Mouse (Mus musculus) right cerebral cortex, postnatal 25 days (tissue): ENCODE data around the gene Lrrc8b.

ENCODE experiments used
- DNase-seq: peaks from one replicate; pipeline ENCODE4 v3.0.0; 2022

Lrrc8b gene

GRCm38 (mm10) chr5:105425587-105425986 is 10.0 kb downstream of the Lrrc8b start:
- DNase-seq, result no peak

DNA sequence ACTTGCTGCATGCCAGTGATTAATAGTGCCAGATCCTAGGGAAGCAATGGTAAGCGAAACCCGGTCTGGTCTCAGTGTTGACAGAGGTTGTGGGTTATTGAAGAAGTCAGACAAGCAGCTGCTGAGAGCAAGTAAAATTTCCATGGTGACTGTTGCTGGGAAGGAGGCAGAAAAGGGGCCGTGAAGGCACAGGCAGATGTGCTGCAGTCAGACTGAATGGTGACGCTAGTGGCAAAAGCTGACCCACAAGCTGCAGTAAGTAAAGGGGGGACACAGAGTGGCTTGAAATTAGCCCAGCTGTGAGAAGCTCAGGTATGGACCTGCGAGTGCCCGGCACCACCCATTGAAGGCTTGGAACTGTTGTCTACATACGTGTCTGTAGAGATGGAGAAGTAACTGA is 11.8 kb downstream of the Lrrc8b start:
- no peak for DNase-seq

DNA sequence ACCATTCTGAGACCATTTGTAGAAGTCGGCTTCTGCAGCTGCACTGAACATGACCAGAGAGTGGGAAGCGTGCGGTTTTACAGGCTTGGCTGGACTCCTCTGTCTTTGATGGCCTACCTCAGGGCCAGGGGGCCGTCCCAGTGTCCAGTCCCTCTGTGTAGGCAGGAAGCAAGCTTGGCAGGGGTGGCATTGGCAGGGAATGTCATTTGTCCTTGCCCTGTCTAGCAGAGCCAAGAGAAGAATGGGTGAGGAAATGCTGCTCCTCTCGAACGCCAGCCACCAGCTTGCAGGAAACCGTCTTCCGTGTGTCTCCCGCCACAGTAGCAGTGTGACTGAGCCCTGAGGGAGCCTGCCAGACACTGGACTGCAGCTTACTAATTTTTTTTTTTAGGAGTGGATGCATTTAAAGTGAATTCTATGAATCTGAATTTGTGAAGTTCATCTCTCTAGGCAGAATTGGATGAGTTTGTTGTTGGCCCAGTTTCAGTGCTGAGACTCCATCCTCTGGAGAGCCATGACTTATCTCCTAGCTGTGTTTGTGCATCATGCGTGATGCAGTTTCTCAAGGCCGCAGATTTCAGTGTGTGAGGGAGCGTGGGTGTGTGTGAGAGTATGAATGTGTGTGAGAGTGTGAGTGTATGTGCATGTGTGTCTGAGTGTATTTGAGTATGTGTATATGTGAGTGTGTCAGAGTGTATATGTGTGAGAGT is 12.8 kb downstream of the Lrrc8b start:
- no peak for DNase-seq

DNA sequence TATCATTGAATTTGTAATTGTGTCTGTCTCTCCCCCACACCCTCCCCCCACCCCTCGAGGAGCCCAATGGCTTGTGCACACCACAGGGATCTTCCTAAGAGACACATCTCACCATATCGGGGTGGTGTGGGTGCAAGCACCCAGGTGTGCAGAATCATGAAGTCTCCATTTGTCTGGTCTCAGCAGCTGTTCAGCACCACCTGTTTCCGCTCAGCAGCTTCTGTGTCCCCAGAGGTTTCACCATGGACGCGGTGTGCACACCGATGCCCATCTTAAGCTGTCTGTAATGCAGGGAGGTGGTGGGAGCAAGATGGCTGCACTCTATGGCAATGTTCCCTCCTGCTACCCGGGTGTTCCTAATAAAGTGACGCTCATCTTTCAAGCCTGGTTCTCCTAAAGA is 14.6 kb downstream of the Lrrc8b start:
- no peak for DNase-seq

GRCm38 (mm10) chr5:105439608-105440007 is 24.0 kb downstream of the Lrrc8b start:
- DNase-seq, result no peak

GRCm38 (mm10) chr5:105440992-105441535 is 25.5 kb downstream of the Lrrc8b start:
- DNase-seq, result no peak

- no peak for DNase-seq
Measured at GRCm38 (mm10) chr5:105442212-105443000, 26.8 kb downstream of the Lrrc8b start.

DNA sequence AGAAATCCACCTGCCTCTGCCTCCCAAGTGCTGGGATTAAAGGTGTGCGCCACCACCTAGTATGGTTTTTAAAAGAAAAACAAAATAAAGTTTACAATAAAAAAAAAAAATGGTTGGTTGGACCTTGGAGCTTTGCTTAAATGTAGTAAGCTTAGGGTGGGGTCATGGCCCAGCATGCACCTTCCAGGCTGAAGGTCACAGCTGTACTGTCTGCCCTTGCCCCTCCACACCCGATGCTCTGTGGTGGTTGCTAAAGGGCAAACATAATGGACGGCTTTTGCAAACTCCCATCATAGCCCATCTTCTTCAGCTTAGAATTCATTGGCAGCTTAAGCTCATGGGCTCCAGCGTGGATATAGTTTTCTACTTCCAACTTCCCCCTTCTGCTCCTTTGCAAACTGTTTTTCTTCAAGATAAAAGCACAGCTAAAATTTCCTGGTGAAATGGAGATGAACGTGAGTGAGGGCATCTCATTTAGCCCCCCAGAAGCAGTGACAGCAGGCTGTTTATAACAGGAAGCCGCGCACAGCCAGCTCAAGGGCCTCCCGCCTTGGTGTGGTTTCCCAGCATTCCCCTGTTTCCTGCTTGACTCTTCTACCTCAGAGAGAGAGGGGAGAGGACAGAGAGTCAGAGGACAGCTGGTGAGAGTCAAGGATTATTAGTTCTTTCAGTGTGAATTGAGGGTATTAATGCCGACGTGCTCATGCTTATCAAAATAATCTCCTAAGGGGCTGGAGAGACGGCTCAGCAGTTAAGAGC is 27.7 kb downstream of the Lrrc8b start:
- DNase-seq, result no peak

DNA sequence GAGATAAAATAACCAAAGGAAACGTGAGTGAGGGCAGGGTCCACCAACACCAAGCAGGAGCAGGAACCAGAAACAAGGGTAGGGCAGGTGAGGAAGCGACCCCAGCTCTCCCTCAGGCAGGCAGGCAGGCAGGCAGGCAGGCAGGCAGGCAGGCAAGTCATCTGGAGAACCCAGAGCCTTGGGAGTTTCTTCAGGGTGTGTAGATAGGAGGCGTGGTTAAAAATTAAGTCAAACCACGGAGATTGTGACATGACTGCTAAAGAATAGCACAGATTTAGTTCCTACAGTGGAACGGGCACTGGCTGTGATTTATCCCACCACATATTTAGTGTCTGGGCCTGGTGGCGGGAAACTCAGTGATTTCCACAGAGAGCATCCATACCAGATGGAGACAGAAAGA is 30.1 kb downstream of the Lrrc8b start:
- DNase-seq, result no peak

DNA sequence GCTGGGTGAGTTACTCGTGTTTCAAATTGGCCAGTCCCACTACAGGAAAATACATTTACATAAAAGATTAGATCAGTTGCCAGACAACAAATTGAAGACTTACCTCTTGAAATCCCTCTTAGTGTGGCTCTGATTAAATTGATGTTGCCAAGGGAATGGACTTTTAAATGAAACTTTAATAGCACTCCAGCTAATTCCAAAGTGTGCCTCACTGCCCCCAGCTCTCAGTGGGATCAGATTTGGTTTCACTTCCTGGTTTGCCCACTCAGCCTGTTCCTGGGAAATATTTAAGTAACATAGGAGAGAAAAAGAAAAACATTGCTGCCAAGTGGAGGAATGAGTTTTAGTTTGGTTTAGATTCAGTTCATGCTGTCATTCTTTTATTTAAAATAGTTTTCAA is 38.5 kb downstream of the Lrrc8b start:
- DNase-seq, result no peak

DNA sequence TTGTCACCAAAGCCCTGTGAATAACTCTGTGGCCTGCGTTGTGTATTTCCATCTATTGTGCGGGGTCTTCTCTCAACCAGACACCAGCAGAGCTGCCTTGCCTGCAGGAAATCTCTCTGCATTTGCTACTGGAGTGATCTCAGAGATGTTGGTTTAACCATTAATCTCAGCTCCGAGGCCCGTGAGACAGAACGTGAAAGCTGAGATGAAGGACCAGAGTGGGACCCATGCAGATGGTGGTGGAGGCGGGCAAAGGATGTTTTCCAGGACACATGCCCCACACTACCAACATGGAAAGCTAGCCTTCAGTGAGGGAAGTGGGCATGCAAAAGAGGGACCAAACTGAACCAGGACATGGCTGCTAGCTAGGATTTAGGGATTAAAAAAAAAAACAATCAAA is 43.5 kb downstream of the Lrrc8b start:
- DNase-seq, result no peak

DNA sequence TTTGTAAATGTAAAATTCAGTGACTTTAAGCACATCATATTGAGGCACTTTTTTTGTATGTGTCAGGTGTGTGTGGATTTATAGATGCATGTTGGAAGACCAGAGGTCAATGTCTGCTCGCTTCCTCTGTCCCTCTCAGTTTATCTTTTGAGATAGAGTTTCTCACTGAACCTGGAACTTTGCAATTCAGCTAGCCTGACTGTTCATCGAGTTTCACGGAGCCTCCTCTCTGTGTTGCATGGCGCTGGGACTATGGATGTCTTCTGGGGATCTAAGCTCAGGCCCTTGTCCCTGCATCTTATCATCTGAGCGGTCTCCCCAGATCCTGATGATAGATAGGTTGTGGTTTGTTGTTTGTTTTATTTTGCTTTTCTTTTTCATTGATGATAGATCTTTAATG is 45.0 kb downstream of the Lrrc8b start:
- DNase-seq, result no peak

GRCm38 (mm10) chr5:105461076-105461475 is 45.5 kb downstream of the Lrrc8b start:
- no peak for DNase-seq

DNA sequence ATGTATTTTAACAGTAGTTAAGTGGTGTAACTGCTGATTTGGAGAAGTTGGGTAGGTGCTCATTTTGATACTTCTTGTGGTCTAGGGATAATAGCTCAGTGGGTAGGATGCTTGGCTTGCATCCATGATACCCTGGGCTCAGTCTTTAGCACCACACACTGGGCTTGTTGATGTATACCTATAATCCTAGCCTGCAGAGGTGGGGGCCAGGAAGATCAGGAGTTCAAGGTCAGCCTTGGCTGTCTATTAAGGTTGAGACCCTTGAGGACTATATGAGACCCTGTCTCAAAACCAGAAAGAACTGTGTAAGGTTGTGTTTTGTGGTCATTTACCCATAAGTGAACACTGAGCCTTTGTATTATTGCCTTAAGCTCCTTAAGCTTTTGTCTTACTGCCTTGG is 49.1 kb downstream of the Lrrc8b start:
- DNase-seq, result no peak

DNA sequence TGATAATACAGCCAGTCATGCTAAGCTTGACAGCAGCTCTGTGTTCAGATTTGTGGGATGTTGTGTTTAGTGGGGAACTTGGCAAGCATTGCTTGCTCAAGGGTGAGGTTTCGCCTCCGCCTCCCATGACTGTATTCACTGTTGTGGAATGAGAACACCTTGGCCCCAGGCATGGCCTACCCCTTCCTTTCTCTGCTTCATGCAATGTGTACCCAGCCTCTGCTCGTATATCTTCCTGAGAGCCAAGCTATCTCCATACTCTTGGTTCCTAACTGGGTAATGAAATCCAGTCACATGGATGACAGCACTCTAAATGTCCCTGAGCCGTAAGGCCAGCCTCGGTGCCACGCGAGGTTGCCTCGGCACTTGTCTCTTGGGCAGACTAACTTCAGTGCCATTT is 50.0 kb downstream of the Lrrc8b start:
- no peak for DNase-seq

DNA sequence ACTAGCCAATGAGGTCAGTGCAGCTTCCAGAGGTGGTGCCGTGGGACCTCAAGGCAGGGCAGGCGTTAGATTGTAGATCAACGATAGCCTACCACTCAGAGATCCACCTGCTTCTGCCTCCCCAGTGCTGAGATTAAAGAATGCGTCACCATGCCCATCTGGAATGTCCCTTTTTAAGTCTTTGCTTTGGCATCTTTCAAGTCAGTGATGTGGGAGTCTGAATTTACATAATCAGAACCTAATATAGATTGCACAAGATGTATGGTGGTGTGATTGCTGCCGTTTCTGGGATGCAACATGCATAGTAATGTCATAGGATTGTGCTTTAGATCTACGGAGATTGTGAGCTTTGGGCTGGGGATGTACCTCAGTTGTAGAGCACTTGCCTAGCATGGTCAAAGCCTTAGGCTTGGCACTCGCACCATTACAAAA is 50.9 kb downstream of the Lrrc8b start:
- DNase-seq, result peak; percentile 55

DNA sequence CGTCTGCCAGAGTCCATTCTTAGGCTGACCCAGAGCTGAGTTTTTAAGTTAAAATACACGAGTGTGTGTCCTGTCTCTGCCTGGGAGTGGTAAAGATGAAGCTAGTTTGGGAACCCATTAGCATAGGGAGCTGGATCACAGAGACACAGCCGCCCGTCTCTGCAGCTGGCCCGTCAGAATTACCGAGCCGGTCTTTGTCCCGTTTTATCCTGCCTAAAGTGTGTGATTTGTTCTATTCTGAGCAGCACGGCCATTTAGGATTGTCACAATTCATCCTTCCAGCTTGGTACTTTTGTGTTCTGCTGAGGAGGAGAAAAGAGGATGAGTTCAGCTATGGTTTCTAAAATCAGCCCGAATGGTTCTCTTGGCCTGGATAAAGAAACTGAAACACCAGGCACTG is 51.7 kb downstream of the Lrrc8b start:
- DNase-seq, result peak; percentile 63

GRCm38 (mm10) chr5:105472983-105473705 is 57.6 kb downstream of the Lrrc8b start:
- DNase-seq, result no peak

GRCm38 (mm10) chr5:105477527-105477926 is 62.0 kb downstream of the Lrrc8b start:
- no peak for DNase-seq

DNA sequence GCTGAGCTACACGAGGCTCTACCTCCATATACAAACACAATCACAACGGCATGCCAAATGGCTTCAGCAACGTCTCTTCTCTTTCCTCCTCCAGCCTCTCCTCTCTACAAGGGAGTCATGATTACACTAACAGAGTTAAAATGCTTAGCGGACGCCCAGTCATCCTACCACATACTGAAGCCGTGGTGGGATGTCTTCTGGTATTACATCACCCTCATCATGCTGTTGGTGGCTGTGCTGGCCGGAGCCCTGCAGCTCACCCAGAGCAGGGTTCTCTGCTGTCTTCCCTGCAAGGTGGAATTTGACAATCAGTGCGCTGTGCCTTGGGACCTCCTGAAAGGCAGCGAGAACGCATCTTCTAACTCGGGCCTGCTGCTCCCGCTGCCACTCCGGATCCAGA is 64.1 kb downstream of the Lrrc8b start:
- no peak for DNase-seq

DNA sequence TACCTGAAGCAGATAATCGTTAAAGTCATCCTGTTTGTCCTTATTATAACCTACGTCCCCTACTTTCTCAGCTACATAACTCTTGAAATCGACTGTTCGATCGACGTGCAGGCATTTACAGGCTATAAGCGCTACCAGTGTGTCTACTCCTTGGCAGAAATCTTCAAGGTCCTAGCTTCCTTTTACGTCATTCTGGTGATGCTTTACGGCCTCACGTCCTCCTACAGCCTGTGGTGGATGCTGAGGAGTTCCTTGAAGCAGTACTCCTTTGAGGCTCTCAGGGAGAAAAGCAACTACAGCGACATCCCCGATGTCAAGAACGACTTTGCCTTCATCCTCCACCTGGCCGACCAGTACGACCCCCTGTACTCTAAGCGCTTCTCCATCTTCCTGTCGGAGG is 65.0 kb downstream of the Lrrc8b start:
- no peak for DNase-seq

- no peak for DNase-seq
Measured at GRCm38 (mm10) chr5:105483632-105484031, 68.1 kb downstream of the Lrrc8b start.

DNA sequence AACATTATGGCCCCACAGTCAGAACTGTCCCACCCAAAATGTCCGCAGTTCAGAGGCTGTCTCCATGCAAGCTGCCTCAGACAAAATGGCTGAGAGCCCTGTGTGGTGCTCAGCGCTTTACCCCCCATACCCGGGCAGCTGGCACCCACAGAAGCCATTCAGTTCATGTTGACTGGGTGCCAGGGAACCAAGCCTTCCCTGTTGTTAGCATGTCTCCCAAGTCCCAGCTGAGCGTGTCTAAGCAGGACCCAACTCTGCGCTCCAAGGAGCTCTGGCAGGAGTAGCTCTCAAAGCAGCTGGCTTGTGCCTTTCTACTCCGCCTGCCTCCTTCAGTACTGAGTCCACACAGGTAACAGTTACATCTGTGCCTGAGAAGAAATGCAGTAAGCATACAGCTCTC is 68.7 kb downstream of the Lrrc8b start:
- DNase-seq, result no peak
